Mouse (Mus musculus) spleen, postnatal 36 days (tissue): Measurements from ENCODE around the gene Sh3bgrl3.
A peak's percentile ranks its signal among the peaks of the same experiment; 100 is the strongest.

Experiments used
- DNase-seq, 2 experiments: peaks; one replicate each; pipeline ENCODE4 v3.0.0; 2022; ENCODE audit warnings: low spot score in 2 of 2, mixed read lengths in 1 of 2

Sh3bgrl3 gene

GRCm38 (mm10) chr4:134128983-134129362 is 384 bp upstream of the Sh3bgrl3 start:
- DNase-seq, result peak; percentile 50 to 65

- DNase-seq, result no peak
Observed at GRCm38 (mm10) chr4:134127793-134128192, 796 bp downstream of the Sh3bgrl3 start.

GRCm38 (mm10) chr4:134127121-134127455 is 1.5 kb downstream of the Sh3bgrl3 start:
- DNase-seq, result no peak

- DNase-seq, result no peak
Observed at GRCm38 (mm10) chr4:134126300-134127120, 2.1 kb downstream of the Sh3bgrl3 start.

GRCm38 (mm10) chr4:134125383-134126060 is 3.1 kb downstream of the Sh3bgrl3 start:
- DNase-seq, result no peak

GRCm38 (mm10) chr4:134123680-134124551 is 4.7 kb downstream of the Sh3bgrl3 start:
- DNase-seq, result peak; percentile 61

GRCm38 (mm10) chr4:134123147-134123546 is 5.4 kb downstream of the Sh3bgrl3 start:
- no peak for DNase-seq

- peak in 1 of 2 experiments; percentile 34 for DNase-seq
Observed at GRCm38 (mm10) chr4:134122281-134122680, 6.3 kb downstream of the Sh3bgrl3 start.

- DNase-seq, result peak; percentile 83
Observed at GRCm38 (mm10) chr4:134121571-134121970, 7.0 kb downstream of the Sh3bgrl3 start.

GRCm38 (mm10) chr4:134120916-134121315 is 7.7 kb downstream of the Sh3bgrl3 start:
- DNase-seq, result no peak

- DNase-seq, result peak; percentile 58 to 67
Observed at GRCm38 (mm10) chr4:134120192-134120805, 8.3 kb downstream of the Sh3bgrl3 start.

GRCm38 (mm10) chr4:134119644-134120043 is 8.9 kb downstream of the Sh3bgrl3 start:
- DNase-seq, result peak; percentile 49 to 68

GRCm38 (mm10) chr4:134119042-134119441 is 9.5 kb downstream of the Sh3bgrl3 start:
- peak in 1 of 2 experiments; percentile 20 for DNase-seq

- peak; percentile 61 to 69 for DNase-seq
Observed at GRCm38 (mm10) chr4:134118126-134118800, 10.3 kb downstream of the Sh3bgrl3 start.

GRCm38 (mm10) chr4:134117012-134117411 is 11.6 kb downstream of the Sh3bgrl3 start:
- DNase-seq, result peak; percentile 91 to 93

- no peak for DNase-seq
Observed at GRCm38 (mm10) chr4:134116501-134116900, 12.1 kb downstream of the Sh3bgrl3 start.

- DNase-seq, result no peak
Observed at GRCm38 (mm10) chr4:134115215-134116144, 13.1 kb downstream of the Sh3bgrl3 start.

GRCm38 (mm10) chr4:134114038-134114437 is 14.6 kb downstream of the Sh3bgrl3 start:
- DNase-seq, result no peak

GRCm38 (mm10) chr4:134113356-134113994 is 15.1 kb downstream of the Sh3bgrl3 start:
- no peak for DNase-seq
